Mouse (Mus musculus) small intestine, adult 2 months (tissue): Measurements from ENCODE around the gene Atp2b2.

Experiments used
- CTCF ChIP-seq: fragments of 200-500 bp; IDR thresholded peaks from 2 replicates; pipeline ENCODE4 v1.5.1; 2012; ENCODE audit warnings: low read depth, mild to moderate bottlenecking, control low read depth, inconsistent platforms, low read length, moderate library complexity, mixed read lengths; ENCODE audit not compliant: insufficient replicate concordance, insufficient read length; ENCODE audit errors: extremely low read depth
- POLR2A ChIP-seq: fragments of 200-500 bp; IDR thresholded peaks from 2 replicates; pipeline ENCODE4 v1.6.1; 2012; ENCODE audit warnings: low read depth, mild to moderate bottlenecking, control low read depth, inconsistent platforms, low read length, moderate library complexity

GRCm38 (mm10) chr6:114000304-114000703, 42.1 kb downstream of the Atp2b2 start:
- no peak for TF ChIP-seq CTCF
- no peak for TF ChIP-seq POLR2A
